Mouse (Mus musculus) midbrain, postnatal 0 days (tissue): ENCODE results near the gene Trmt61a. TPM values are rescaled to one million over a fixed set of nuclear protein-coding genes. Genes with fewer than 3 reads are reported as not detected.

Experiments used
- ATAC-seq: fragments of 200-750 bp; cut with Nextera tagmentation; 2 replicates; pipeline ENCODE4 v1.8.0; 2017; ENCODE audit warnings: moderate number of reproducible peaks, mild to moderate bottlenecking, moderate TSS enrichment, moderate library complexity; ENCODE audit not compliant: low FRiP score
- DNase-seq: peaks from one replicate; pipeline ENCODE4 v3.0.0-alpha.2; 2015; ENCODE audit warnings: low spot score
- H3K27ac ChIP-seq: fragments of 300-500 bp; sonication (generic); 2 replicates; pipeline ENCODE4 v1.5.1; 2014; ENCODE audit warnings: low read depth, mild to moderate bottlenecking, low read length, mixed read lengths
- H3K27me3 ChIP-seq: fragments of 300-500 bp; sonication (generic); 2 replicates; pipeline ENCODE4 v1.6.1; 2014; ENCODE audit warnings: low read length, control low read depth, mixed read lengths; ENCODE audit not compliant: insufficient read depth
- H3K36me3 ChIP-seq: fragments of 300-500 bp; sonication (generic); 2 replicates; pipeline ENCODE4 v1.6.1; 2014; ENCODE audit warnings: low read length, control low read depth, mixed read lengths; ENCODE audit not compliant: insufficient read depth
- H3K4me1 ChIP-seq: fragments of 300-500 bp; sonication (generic); 2 replicates; pipeline ENCODE4 v1.6.1; 2014; ENCODE audit warnings: mild to moderate bottlenecking, control low read depth, antibody characterized with exemption, low read length, mixed read lengths; ENCODE audit not compliant: insufficient read depth
- H3K4me2 ChIP-seq: fragments of 300-500 bp; sonication (generic); 2 replicates; pipeline ENCODE4 v1.6.1; 2014; ENCODE audit warnings: low read depth, mild to moderate bottlenecking, low read length, mixed read lengths; ENCODE audit not compliant: poor library complexity, severe bottlenecking
- H3K4me3 ChIP-seq: fragments of 300-500 bp; sonication (generic); 2 replicates; pipeline ENCODE4 v1.5.1; 2014; ENCODE audit warnings: low read depth, mild to moderate bottlenecking, low read length, moderate library complexity
- H3K9ac ChIP-seq: fragments of 300-500 bp; sonication (generic); replicated peaks from 2 replicates; pipeline ENCODE4 v1.6.1; 2014; ENCODE audit warnings: mild to moderate bottlenecking, low read length, moderate library complexity, mixed read lengths; ENCODE audit not compliant: poor library complexity, severe bottlenecking
- H3K9me3 ChIP-seq: fragments of 300-500 bp; sonication (generic); 2 replicates; pipeline ENCODE4 v1.6.1; 2016; ENCODE audit warnings: low read length, control low read depth
- CTCF ChIP-seq: IDR thresholded peaks from 2 replicates; pipeline ENCODE4 v1.5.1; 2016; ENCODE audit warnings: antibody characterized with exemption, mild to moderate bottlenecking
- WGBS: fragments of 180-500 bp; shearing (Covaris S2); extraction: QIAGEN DNeasy Blood & Tissue Kit; methylation state at CpG from one replicate; pipeline ENCODE4 v1.1.7; 2014; 5-methylcytosine and 5-hydroxymethylcytosine counted together
- polyA plus RNA-seq: library from polyadenylated mRNA; unstranded; fragments of >200 nt; fragmentation: Nextera tagmentation; extraction: Ambion mirVana; gene quantifications from 2 replicates; pipeline ENCODE4 v1.2.1, GENCODE M21; 2015
- total RNA-seq: library from RNA; depleted of rRNA; stranded (reverse); fragments of >200 nt; gene quantifications from 2 replicates; pipeline ENCODE4 v1.2.3, GENCODE M21; 2014; rRNA removed

Trmt61a gene
- total RNA-seq, result 23.2 and 27.5 TPM in 2 replicates
- polyA plus RNA-seq, result 8.4 and 8.7 TPM in 2 replicates

DNA sequence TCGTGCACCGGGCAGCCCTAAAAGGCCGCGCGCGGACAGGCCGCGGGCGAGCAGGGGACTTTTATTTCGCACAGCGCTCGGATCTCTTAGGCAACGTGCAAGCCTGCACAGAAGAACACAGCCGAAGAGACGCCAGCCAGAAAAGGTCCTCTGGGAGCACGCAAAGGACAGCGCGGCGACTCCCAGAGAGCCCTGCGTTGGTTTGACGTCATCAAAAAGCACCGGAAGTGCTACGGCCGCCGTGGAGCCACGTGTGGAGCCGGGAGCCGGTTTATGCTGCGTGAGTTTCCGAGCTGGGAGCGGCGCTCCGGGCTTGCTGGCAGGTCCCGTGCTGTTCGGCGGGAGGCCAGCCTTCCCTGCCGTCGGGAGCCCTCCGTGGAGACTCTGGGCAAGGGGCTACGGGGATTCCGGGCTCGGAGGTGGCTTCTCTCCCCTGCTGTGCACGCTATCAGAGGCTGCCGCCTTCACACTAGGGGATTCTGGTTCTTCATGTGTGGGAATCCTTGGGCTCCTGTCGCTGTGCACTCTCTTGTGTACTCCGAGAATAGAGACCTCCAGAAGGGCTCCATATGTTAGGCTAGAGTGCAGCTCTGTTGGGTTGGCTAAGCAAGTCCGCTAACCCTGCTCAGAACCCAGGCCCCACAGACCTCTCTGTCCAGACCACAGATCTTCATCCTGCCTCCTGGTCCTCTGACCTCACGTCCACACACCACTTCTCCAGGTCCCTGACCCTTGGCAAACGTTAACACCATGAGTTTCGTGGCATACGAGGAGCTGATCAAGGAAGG is at the start of gene Trmt61a:
Gene Trmt61a (plus strand): TSS at position 224 of the 788 bp plus-strand sequence.
- H3K9me3 ChIP-seq, result no peaks in the 10 kb centered on the region
- H3K27ac ChIP-seq, result peak within 1 kb of the TSS; percentile 91
- peaks cover 12% of the 10 kb centered on the region; the same call in 1 of the 2 replicates for H3K4me1 ChIP-seq
- no peaks in the 10 kb centered on the region for H3K27me3 ChIP-seq
- H3K9ac ChIP-seq, result peak within 1 kb of the TSS; percentile 76
- peak within 1 kb of the TSS; percentile 82 for H3K4me3 ChIP-seq
- TF ChIP-seq CTCF, result no peak
- peak within 1 kb of the TSS; percentile 94 for H3K4me2 ChIP-seq
- WGBS, result under 1% methylated on average over 51 of the region's 51 CpGs
- H3K36me3 ChIP-seq, result peaks cover 11% of the 10 kb centered on the region
- DNase-seq, result peak; percentile 98
- peak; percentile 89 for ATAC-seq

DNA sequence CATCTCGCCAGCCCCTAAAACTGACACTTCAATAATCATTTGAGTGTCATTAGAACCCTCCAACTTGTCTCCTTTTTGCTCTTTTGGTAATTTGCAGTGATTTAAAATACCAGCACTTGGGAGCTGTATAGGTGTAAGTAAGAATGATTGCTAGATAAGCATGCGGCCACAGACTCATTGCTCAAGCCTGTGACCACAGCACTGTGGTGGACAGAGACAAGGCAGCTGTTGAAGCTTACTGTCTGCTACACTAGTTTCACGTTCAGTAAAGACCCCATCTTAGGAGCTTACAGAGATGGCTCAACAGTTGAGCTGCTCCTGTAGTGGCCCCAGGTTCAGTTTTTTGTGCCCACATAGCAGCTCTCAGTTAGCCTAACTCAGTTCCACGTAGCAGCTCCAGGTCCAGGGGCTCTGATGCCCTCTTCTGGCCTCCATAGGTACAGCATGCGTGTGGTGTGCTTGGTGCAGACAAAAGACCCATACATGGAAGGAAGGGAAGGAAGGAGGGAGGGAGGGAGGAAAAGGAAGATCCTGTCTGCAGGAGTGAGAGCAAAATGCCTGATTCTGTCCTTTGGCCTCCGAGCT is 29.8 kb upstream of the Trmt61a start:
- Histone ChIP-seq H3K27me3 (no peaks in the 10 kb centered on the region), H3K4me3 (no peak overlapping the region), H3K27ac (0 out of 2 replicates have a peak overlapping the region, but pooled peaks have one; percentile 43), H3K4me1 (no peaks in the 10 kb centered on the region), H3K9ac (no peak overlapping the region), H3K9me3 (no peaks in the 10 kb centered on the region), H3K4me2 (no peak overlapping the region), H3K36me3 (peaks cover 39% of the 10 kb centered on the region)
- ATAC-seq, result peak; percentile 78; the same call in 1 of the 2 replicates
- DNase-seq, result peak; percentile 75
- peak; percentile 91 for TF ChIP-seq CTCF
- WGBS, result 54% methylated on average over 6 of the region's 6 CpGs

DNA sequence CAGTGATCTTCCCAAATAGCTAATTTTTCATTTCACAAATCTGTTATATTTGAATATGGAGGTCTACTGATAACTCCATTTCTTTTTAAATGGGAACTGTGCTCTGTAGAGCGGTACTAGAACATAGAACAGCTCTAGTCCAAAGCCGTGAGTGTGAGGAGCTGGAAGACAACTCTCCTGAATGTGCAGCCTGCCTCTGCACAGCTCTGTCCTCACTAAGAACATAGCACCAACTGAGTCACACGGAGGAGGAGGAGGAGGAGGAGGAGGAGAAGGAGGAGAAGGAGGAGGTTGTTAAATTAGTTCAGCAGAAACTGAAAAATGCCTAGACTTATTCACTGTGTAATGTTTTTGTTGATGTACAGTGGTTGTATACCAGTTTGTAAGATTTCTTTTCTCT is 25.0 kb upstream of the Trmt61a start:
- DNase-seq (no peak), ATAC-seq (no peak)
- H3K9ac ChIP-seq, result no peak overlapping the region
- no peaks in the 10 kb centered on the region for H3K27me3 ChIP-seq
- H3K36me3 ChIP-seq, result peaks cover 45% of the 10 kb centered on the region
- WGBS, result 83% methylated on average over 3 of the region's 3 CpGs
- H3K9me3 ChIP-seq, result no peaks in the 10 kb centered on the region
- H3K4me1 ChIP-seq, result no peaks in the 10 kb centered on the region
- no peak for TF ChIP-seq CTCF
- H3K27ac ChIP-seq, result no peak overlapping the region
- no peak overlapping the region for H3K4me2 ChIP-seq
- no peak overlapping the region for H3K4me3 ChIP-seq

DNA sequence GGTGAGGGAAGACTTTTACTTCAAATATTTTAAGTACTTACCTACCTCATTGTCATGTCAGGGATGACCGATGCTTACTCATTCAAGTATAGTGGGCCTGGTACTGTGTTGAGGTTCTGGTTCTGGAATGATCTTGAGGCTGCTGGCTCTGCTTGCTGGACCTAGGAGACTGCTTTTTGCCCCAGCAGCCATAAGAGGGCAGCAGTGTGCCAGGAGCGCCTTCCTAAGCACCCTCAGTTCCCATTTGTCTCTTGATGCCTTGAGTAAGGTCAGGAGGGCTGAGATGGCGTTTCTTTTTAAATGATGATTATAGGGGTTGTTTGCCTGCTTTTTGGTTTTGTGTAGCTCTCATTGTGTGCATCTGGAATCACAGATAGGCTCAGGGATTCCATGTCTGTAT is 24.5 kb upstream of the Trmt61a start:
- peaks cover 45% of the 10 kb centered on the region for H3K36me3 ChIP-seq
- H3K9ac ChIP-seq, result no peak overlapping the region
- H3K27me3 ChIP-seq, result no peaks in the 10 kb centered on the region
- H3K4me2 ChIP-seq, result no peak overlapping the region
- 29% methylated on average over 3 of the region's 3 CpGs for WGBS
- peak; percentile 89 for TF ChIP-seq CTCF
- DNase-seq, result peak; percentile 81
- H3K4me3 ChIP-seq, result no peak overlapping the region
- no peak overlapping the region for H3K27ac ChIP-seq
- no peaks in the 10 kb centered on the region for H3K4me1 ChIP-seq
- 0 out of 2 replicates have a peak, but pooled peaks have one; percentile 56 for ATAC-seq
- H3K9me3 ChIP-seq, result no peaks in the 10 kb centered on the region

DNA sequence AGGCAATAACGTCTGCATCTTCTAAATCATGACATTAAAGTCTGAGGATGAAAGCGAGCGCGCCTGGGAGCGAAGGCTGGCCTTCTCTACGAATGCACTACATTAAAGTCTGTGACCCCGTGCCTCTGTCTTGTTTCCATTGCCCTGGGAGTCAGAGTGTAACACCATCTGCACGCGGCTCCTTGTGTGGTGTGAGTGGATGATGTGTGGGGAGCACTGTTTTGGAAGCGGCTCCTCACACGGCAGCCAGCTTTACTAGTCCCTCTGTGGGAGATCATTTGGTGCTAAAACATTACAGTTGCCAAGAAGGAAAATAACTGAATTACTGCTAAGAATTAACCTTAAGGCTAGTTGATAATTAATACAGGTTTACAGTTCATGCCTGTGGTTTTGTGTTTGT is 22.2 kb upstream of the Trmt61a start:
- H3K36me3 ChIP-seq, result peaks cover 40% of the 10 kb centered on the region
- ATAC-seq, result no peak
- H3K4me2 ChIP-seq, result no peak overlapping the region
- no peak for DNase-seq
- H3K9ac ChIP-seq, result no peak overlapping the region
- H3K27ac ChIP-seq, result no peak overlapping the region
- no peaks in the 10 kb centered on the region for H3K9me3 ChIP-seq
- no peak overlapping the region for H3K4me3 ChIP-seq
- H3K4me1 ChIP-seq, result no peaks in the 10 kb centered on the region
- no peaks in the 10 kb centered on the region for H3K27me3 ChIP-seq
- WGBS, result 94% methylated on average over 11 of the region's 11 CpGs
- no peak for TF ChIP-seq CTCF

DNA sequence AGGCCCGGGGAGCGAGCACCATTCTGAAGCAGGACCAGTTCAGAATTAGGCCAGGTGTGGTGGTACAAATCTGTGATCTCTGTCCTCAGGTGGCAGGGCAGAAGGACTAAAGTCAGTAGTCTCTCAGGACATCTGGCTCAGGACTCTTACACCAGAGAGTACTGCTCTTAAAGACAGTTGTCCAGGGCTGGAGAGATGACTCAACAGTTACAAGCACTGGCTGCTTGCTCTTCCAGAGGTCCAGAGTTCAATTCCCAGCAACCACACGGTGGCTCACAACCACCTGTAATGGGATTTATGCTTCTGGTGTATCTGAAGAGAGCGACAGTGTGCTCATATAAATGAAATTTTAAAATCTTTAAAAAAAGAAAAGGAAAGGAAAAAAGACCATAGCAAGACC is 18.6 kb upstream of the Trmt61a start:
- 97% methylated on average over 4 of the region's 4 CpGs for WGBS
- H3K9ac ChIP-seq, result no peak overlapping the region
- no peak for TF ChIP-seq CTCF

More for the DNA sequence above, 18.6 kb upstream of the Trmt61a start:
- DNase-seq (no peak), ATAC-seq (no peak)
- Histone ChIP-seq H3K4me2 (no peak overlapping the region), H3K4me1 (no peaks in the 10 kb centered on the region), H3K27me3 (no peaks in the 10 kb centered on the region), H3K27ac (no peak overlapping the region), H3K36me3 (peaks cover 29% of the 10 kb centered on the region), H3K9me3 (no peaks in the 10 kb centered on the region), H3K4me3 (no peak overlapping the region)
